Mouse (Mus musculus) forebrain, embryonic 14.5 days (tissue): ENCODE results near the gene Tsc22d3. TPM values are rescaled to one million over a fixed set of nuclear protein-coding genes. Genes with fewer than 3 reads are reported as not detected.

Experiments used
- ATAC-seq: fragments of 200-750 bp; cut with Nextera tagmentation; 2 replicates; pipeline ENCODE4 v1.8.0; 2017; ENCODE audit warnings: mild to moderate bottlenecking, moderate library complexity
- DNase-seq: peaks from one replicate; pipeline ENCODE4 v3.0.0-alpha.2; 2015; ENCODE audit warnings: low spot score
- H3K27ac ChIP-seq: fragments of 300-500 bp; sonication (generic); 2 replicates; pipeline ENCODE4 v1.5.1; 2014; ENCODE audit warnings: low read depth, mild to moderate bottlenecking, control low read depth, low read length, moderate library complexity
- H3K27me3 ChIP-seq: fragments of 300-500 bp; sonication (generic); replicated peaks from 2 replicates; pipeline ENCODE4 v1.6.1; 2014; ENCODE audit warnings: low read length, control low read depth, mixed read lengths; ENCODE audit not compliant: control insufficient read depth, insufficient read depth
- H3K36me3 ChIP-seq: fragments of 300-500 bp; sonication (generic); 2 replicates; pipeline ENCODE4 v1.6.1; 2014; ENCODE audit warnings: low read length, control low read depth; ENCODE audit not compliant: control insufficient read depth, insufficient read depth
- H3K4me1 ChIP-seq: fragments of 300-500 bp; sonication (generic); 2 replicates; pipeline ENCODE4 v1.6.1; 2014; ENCODE audit warnings: antibody characterized with exemption, low read length, control low read depth; ENCODE audit not compliant: control insufficient read depth, insufficient read depth
- H3K4me2 ChIP-seq: fragments of 300-500 bp; sonication (generic); 2 replicates; pipeline ENCODE4 v1.6.1; 2014; ENCODE audit warnings: mild to moderate bottlenecking, control low read depth, low read length
- H3K4me3 ChIP-seq: fragments of 300-500 bp; sonication (generic); 2 replicates; pipeline ENCODE4 v1.5.1; 2014; ENCODE audit warnings: low read depth, low read length, control low read depth
- H3K9ac ChIP-seq: fragments of 300-500 bp; sonication (generic); 2 replicates; pipeline ENCODE4 v1.6.1; 2014; ENCODE audit warnings: mild to moderate bottlenecking, low read length, control low read depth, moderate library complexity
- H3K9me3 ChIP-seq: fragments of 300-500 bp; sonication (generic); replicated peaks from 2 replicates; pipeline ENCODE4 v1.6.1; 2016; ENCODE audit warnings: low read length, control low read depth, mixed read lengths; ENCODE audit not compliant: control insufficient read depth
- WGBS: fragments of 180-500 bp; shearing (Covaris S2); extraction: QIAGEN DNeasy Blood & Tissue Kit; methylation state at CpG from one replicate; pipeline ENCODE4 v1.1.7; 2014; 5-methylcytosine and 5-hydroxymethylcytosine counted together
- polyA plus RNA-seq: library from polyadenylated mRNA; unstranded; fragments of >200 nt; fragmentation: Nextera tagmentation; extraction: Ambion mirVana; gene quantifications from 2 replicates; pipeline ENCODE4 v1.2.1, GENCODE M21; 2014

The Tsc22d3 gene
- polyA plus RNA-seq, 1 experiment from 2014 or later: 103 TPM

- DNase-seq: peak; percentile 62
- Histone ChIP-seq H3K9ac (no peak overlapping the region), H3K9me3 (no peaks in the 10 kb centered on the region), H3K27me3 (peaks cover 54% of the 10 kb centered on the region), H3K4me2 (no peak overlapping the region), H3K27ac (no peak overlapping the region), H3K4me3 (no peak overlapping the region), H3K4me1 (no peaks in the 10 kb centered on the region), H3K36me3 (no peaks in the 10 kb centered on the region)
- ATAC-seq: peak; percentile 83
- WGBS: 29% methylated on average over 2 of the region's 2 CpGs
These were observed 27.6 kb downstream of the Tsc22d3 start for GRCm38 (mm10) chrX:140572702-140573338.

GRCm38 (mm10) chrX:140569595-140569994 lies 30.9 kb downstream of the Tsc22d3 start:
- Histone ChIP-seq H3K27ac (no peak overlapping the region), H3K9ac (no peak overlapping the region), H3K4me3 (no peak overlapping the region), H3K9me3 (no peaks in the 10 kb centered on the region), H3K4me1 (no peaks in the 10 kb centered on the region), H3K27me3 (peaks cover 55% of the 10 kb centered on the region), H3K4me2 (no peak overlapping the region), H3K36me3 (no peaks in the 10 kb centered on the region)
- WGBS: 85% methylated on average over 1 of the region's 1 CpGs
- ATAC-seq (no peak), DNase-seq (no peak)

- Histone ChIP-seq H3K9me3 (no peaks in the 10 kb centered on the region), H3K27ac (no peak overlapping the region), H3K4me1 (no peaks in the 10 kb centered on the region), H3K27me3 (peaks cover 49% of the 10 kb centered on the region), H3K9ac (no peak overlapping the region), H3K36me3 (no peaks in the 10 kb centered on the region), H3K4me2 (no peak overlapping the region), H3K4me3 (no peak overlapping the region)
- 84% methylated on average over 1 of the region's 1 CpGs for WGBS
- DNase-seq: no peak
- no peak for ATAC-seq
These were observed 32.6 kb downstream of the Tsc22d3 start for GRCm38 (mm10) chrX:140567711-140568407.

- H3K4me2 ChIP-seq: no peak overlapping the region
- no peak for DNase-seq
- H3K36me3 ChIP-seq: no peaks in the 10 kb centered on the region
- H3K9me3 ChIP-seq: no peaks in the 10 kb centered on the region
- WGBS: 91% methylated on average over 2 of the region's 2 CpGs
- H3K9ac ChIP-seq: no peak overlapping the region
- no peak overlapping the region for H3K27ac ChIP-seq
- peaks cover 53% of the 10 kb centered on the region for H3K27me3 ChIP-seq
- no peak for ATAC-seq
- no peak overlapping the region for H3K4me3 ChIP-seq
- no peaks in the 10 kb centered on the region for H3K4me1 ChIP-seq
These were observed 34.7 kb downstream of the Tsc22d3 start for GRCm38 (mm10) chrX:140565759-140566158.

GRCm38 (mm10) chrX:140565212-140565611 lies 35.2 kb downstream of the Tsc22d3 start:
- H3K27me3 ChIP-seq: peaks cover 49% of the 10 kb centered on the region
- ATAC-seq (no peak), DNase-seq (no peak)
- no peak overlapping the region for H3K4me3 ChIP-seq
- no peak overlapping the region for H3K27ac ChIP-seq
- H3K4me2 ChIP-seq: no peak overlapping the region
- H3K9ac ChIP-seq: no peak overlapping the region
- 89% methylated on average over 3 of the region's 3 CpGs for WGBS
- no peaks in the 10 kb centered on the region for H3K4me1 ChIP-seq
- no peaks in the 10 kb centered on the region for H3K9me3 ChIP-seq
- H3K36me3 ChIP-seq: no peaks in the 10 kb centered on the region

- 89% methylated on average over 1 of the region's 1 CpGs for WGBS
- H3K9me3 ChIP-seq: no peaks in the 10 kb centered on the region
- ATAC-seq (no peak), DNase-seq (no peak)
- H3K4me3 ChIP-seq: no peak overlapping the region
- no peak overlapping the region for H3K27ac ChIP-seq
- H3K4me1 ChIP-seq: no peaks in the 10 kb centered on the region
- H3K9ac ChIP-seq: no peak overlapping the region
- H3K27me3 ChIP-seq: peaks cover 45% of the 10 kb centered on the region
- H3K36me3 ChIP-seq: no peaks in the 10 kb centered on the region
- no peak overlapping the region for H3K4me2 ChIP-seq
These were observed 35.7 kb downstream of the Tsc22d3 start for GRCm38 (mm10) chrX:140564777-140565176.

- Histone ChIP-seq H3K27me3 (peaks cover 12% of the 10 kb centered on the region; the same call in 1 of the 2 replicates), H3K9me3 (no peaks in the 10 kb centered on the region), H3K4me2 (no peak overlapping the region), H3K36me3 (no peaks in the 10 kb centered on the region), H3K9ac (no peak overlapping the region), H3K4me3 (no peak overlapping the region), H3K4me1 (no peaks in the 10 kb centered on the region), H3K27ac (no peak overlapping the region)
- DNase-seq: no peak
- ATAC-seq: no peak
- WGBS: 69% methylated on average over 6 of the region's 6 CpGs
These were observed 42.1 kb downstream of the Tsc22d3 start for GRCm38 (mm10) chrX:140558176-140558844.

GRCm38 (mm10) chrX:140555965-140556364 lies 44.5 kb downstream of the Tsc22d3 start:
- no peak for DNase-seq
- H3K27me3 ChIP-seq: 0 out of 2 replicates have a peak, but pooled peaks cover 5% of the 10 kb centered on the region
- no peak overlapping the region for H3K4me2 ChIP-seq

GRCm38 (mm10) chrX:140555423-140555822 lies 45.0 kb downstream of the Tsc22d3 start:
- 77% methylated on average over 3 of the region's 3 CpGs for WGBS
- Histone ChIP-seq H3K27me3 (0 out of 2 replicates have a peak, but pooled peaks cover 5% of the 10 kb centered on the region), H3K9ac (no peak overlapping the region), H3K4me3 (no peak overlapping the region), H3K27ac (no peak overlapping the region), H3K4me2 (no peak overlapping the region), H3K4me1 (no peaks in the 10 kb centered on the region), H3K9me3 (no peaks in the 10 kb centered on the region), H3K36me3 (no peaks in the 10 kb centered on the region)
- DNase-seq: no peak
- no peak for ATAC-seq

More at GRCm38 (mm10) chrX:140555965-140556364, 44.5 kb downstream of the Tsc22d3 start:
- no peaks in the 10 kb centered on the region for H3K4me1 ChIP-seq
- no peaks in the 10 kb centered on the region for H3K36me3 ChIP-seq
- H3K9me3 ChIP-seq: no peaks in the 10 kb centered on the region
- no peak overlapping the region for H3K4me3 ChIP-seq
- H3K9ac ChIP-seq: no peak overlapping the region
- H3K27ac ChIP-seq: no peak overlapping the region
- WGBS: 62% methylated on average over 2 of the region's 2 CpGs
- ATAC-seq: no peak
